Mouse (Mus musculus): ENCODE measurements around the gene Pdlim7. TPM values are rescaled to one million over a fixed set of nuclear protein-coding genes. Genes with fewer than 3 reads are reported as not detected.

Gene Pdlim7
- polyA plus RNA-seq, 1 experiment from 2014 or later, result 147 TPM

GRCm38 (mm10) chr13:55464027-55464884, 49.2 kb downstream of the Pdlim7 start, which contains the start of gene Prr7:
Prr7 (plus strand) TSS chr13:55464267.
- peak; percentile 75 for ATAC-seq
- under 1% methylated on average over 78 of the region's 84 CpGs for WGBS
- H3K4me3 ChIP-seq (replicated peaks; ENCODE audit: low read length), result peak within 1 kb of the TSS; percentile 85
- peaks cover 9% of the 10 kb centered on the region for H3K36me3 ChIP-seq (ENCODE audit: control insufficient read depth, insufficient read depth)
- peak within 1 kb of the TSS; percentile 96 for H3K27ac ChIP-seq (ENCODE audit: low read length)
- no peaks in the 10 kb centered on the region for H3K9me3 ChIP-seq (ENCODE audit: control insufficient read depth, low read length)
- peak within 1 kb of the TSS; percentile 77 for H3K4me2 ChIP-seq (ENCODE audit: low read length)
- no peaks in the 10 kb centered on the region for H3K27me3 ChIP-seq (replicated peaks; ENCODE audit: control insufficient read depth, insufficient read depth, low read length)
- peaks cover 45% of the 10 kb centered on the region for H3K4me1 ChIP-seq (replicated peaks; ENCODE audit: control insufficient read depth, insufficient read depth, low read length)
- peak within 1 kb of the TSS; percentile 90 for H3K9ac ChIP-seq (replicated peaks; ENCODE audit: low read depth, low read length)

- H3K27me3 ChIP-seq (replicated peaks; ENCODE audit: control insufficient read depth, insufficient read depth, low read length), result no peaks in the 10 kb centered on the region
- H3K4me1 ChIP-seq (replicated peaks; ENCODE audit: control insufficient read depth, insufficient read depth, low read length), result peaks cover 38% of the 10 kb centered on the region
- peak overlapping the region; percentile 77 for H3K4me2 ChIP-seq (ENCODE audit: low read length)
- H3K9me3 ChIP-seq (ENCODE audit: control insufficient read depth, low read length), result no peaks in the 10 kb centered on the region
- peak overlapping the region; percentile 96 for H3K27ac ChIP-seq (ENCODE audit: low read length)
- no peak; the same call in 1 of the 2 replicates for ATAC-seq
- 8% methylated on average over 14 of the region's 14 CpGs for WGBS
- peak overlapping the region; percentile 90 for H3K9ac ChIP-seq (replicated peaks; ENCODE audit: low read depth, low read length)
- H3K4me3 ChIP-seq (replicated peaks; ENCODE audit: low read length), result peak overlapping the region; percentile 85
- H3K36me3 ChIP-seq (ENCODE audit: control insufficient read depth, insufficient read depth), result peaks cover 15% of the 10 kb centered on the region
These were observed 50.0 kb downstream of the Pdlim7 start for GRCm38 (mm10) chr13:55463399-55464026.

- peaks cover 35% of the 10 kb centered on the region for H3K4me1 ChIP-seq (replicated peaks; ENCODE audit: control insufficient read depth, insufficient read depth, low read length)
- H3K4me2 ChIP-seq (ENCODE audit: low read length), result no peak overlapping the region
- H3K4me3 ChIP-seq (replicated peaks; ENCODE audit: low read length), result no peak overlapping the region
- WGBS, result 45% methylated on average over 2 of the region's 2 CpGs
- peaks cover 15% of the 10 kb centered on the region for H3K36me3 ChIP-seq (ENCODE audit: control insufficient read depth, insufficient read depth)
- no peaks in the 10 kb centered on the region for H3K27me3 ChIP-seq (replicated peaks; ENCODE audit: control insufficient read depth, insufficient read depth, low read length)
- H3K9me3 ChIP-seq (ENCODE audit: control insufficient read depth, low read length), result no peaks in the 10 kb centered on the region
- no peak overlapping the region for H3K27ac ChIP-seq (ENCODE audit: low read length)
- H3K9ac ChIP-seq (replicated peaks; ENCODE audit: low read depth, low read length), result no peak overlapping the region
- no peak for ATAC-seq
These were observed 50.5 kb downstream of the Pdlim7 start for GRCm38 (mm10) chr13:55462965-55463364.

- Histone ChIP-seq H3K27ac (ENCODE audit: low read length) (no peak overlapping the region), H3K36me3 (ENCODE audit: control insufficient read depth, insufficient read depth) (peaks cover 18% of the 10 kb centered on the region), H3K27me3 (replicated peaks; ENCODE audit: control insufficient read depth, insufficient read depth, low read length) (no peaks in the 10 kb centered on the region), H3K4me1 (replicated peaks; ENCODE audit: control insufficient read depth, insufficient read depth, low read length) (peaks cover 10% of the 10 kb centered on the region), H3K4me3 (replicated peaks; ENCODE audit: low read length) (no peak overlapping the region), H3K4me2 (ENCODE audit: low read length) (no peak overlapping the region), H3K9ac (replicated peaks; ENCODE audit: low read depth, low read length) (no peak overlapping the region), H3K9me3 (ENCODE audit: control insufficient read depth, low read length) (no peaks in the 10 kb centered on the region)
- WGBS, result 92% methylated on average over 16 of the region's 16 CpGs
- no peak for ATAC-seq
These were observed 61.5 kb downstream of the Pdlim7 start for GRCm38 (mm10) chr13:55451785-55452549.

GRCm38 (mm10) chr13:55451296-55451695, 62.2 kb downstream of the Pdlim7 start:
- peaks cover 17% of the 10 kb centered on the region for H3K4me1 ChIP-seq (replicated peaks; ENCODE audit: control insufficient read depth, insufficient read depth, low read length)
- H3K27me3 ChIP-seq (replicated peaks; ENCODE audit: control insufficient read depth, insufficient read depth, low read length), result no peaks in the 10 kb centered on the region
- peaks cover 18% of the 10 kb centered on the region for H3K36me3 ChIP-seq (ENCODE audit: control insufficient read depth, insufficient read depth)
- ATAC-seq, result no peak
- no peak overlapping the region for H3K27ac ChIP-seq (ENCODE audit: low read length)
- no peaks in the 10 kb centered on the region for H3K9me3 ChIP-seq (ENCODE audit: control insufficient read depth, low read length)
- H3K4me2 ChIP-seq (ENCODE audit: low read length), result no peak overlapping the region
- H3K4me3 ChIP-seq (replicated peaks; ENCODE audit: low read length), result no peak overlapping the region
- H3K9ac ChIP-seq (replicated peaks; ENCODE audit: low read depth, low read length), result no peak overlapping the region
- WGBS, result 92% methylated on average over 10 of the region's 10 CpGs

- WGBS, result 86% methylated on average over 11 of the region's 11 CpGs
- Histone ChIP-seq H3K36me3 (ENCODE audit: control insufficient read depth, insufficient read depth) (peaks cover 18% of the 10 kb centered on the region), H3K9ac (replicated peaks; ENCODE audit: low read depth, low read length) (no peak overlapping the region), H3K9me3 (ENCODE audit: control insufficient read depth, low read length) (no peaks in the 10 kb centered on the region), H3K27me3 (replicated peaks; ENCODE audit: control insufficient read depth, insufficient read depth, low read length) (no peaks in the 10 kb centered on the region), H3K4me3 (replicated peaks; ENCODE audit: low read length) (no peak overlapping the region), H3K4me2 (ENCODE audit: low read length) (no peak overlapping the region), H3K27ac (ENCODE audit: low read length) (no peak overlapping the region), H3K4me1 (replicated peaks; ENCODE audit: control insufficient read depth, insufficient read depth, low read length) (peaks cover 23% of the 10 kb centered on the region)
- no peak for ATAC-seq
These were observed 62.9 kb downstream of the Pdlim7 start for GRCm38 (mm10) chr13:55450511-55450980.

- ATAC-seq, result no peak
- H3K27me3 ChIP-seq (replicated peaks; ENCODE audit: control insufficient read depth, insufficient read depth, low read length), result no peaks in the 10 kb centered on the region
- 89% methylated on average over 17 of the region's 17 CpGs for WGBS
- no peak overlapping the region for H3K4me2 ChIP-seq (ENCODE audit: low read length)
- H3K4me1 ChIP-seq (replicated peaks; ENCODE audit: control insufficient read depth, insufficient read depth, low read length), result peaks cover 23% of the 10 kb centered on the region
- H3K9me3 ChIP-seq (ENCODE audit: control insufficient read depth, low read length), result no peaks in the 10 kb centered on the region
- peaks cover 15% of the 10 kb centered on the region for H3K36me3 ChIP-seq (ENCODE audit: control insufficient read depth, insufficient read depth)
- H3K27ac ChIP-seq (ENCODE audit: low read length), result no peak overlapping the region
- no peak overlapping the region for H3K4me3 ChIP-seq (replicated peaks; ENCODE audit: low read length)
- no peak overlapping the region for H3K9ac ChIP-seq (replicated peaks; ENCODE audit: low read depth, low read length)
These were observed 63.6 kb downstream of the Pdlim7 start for GRCm38 (mm10) chr13:55449679-55450441.

GRCm38 (mm10) chr13:55449205-55449604, 64.3 kb downstream of the Pdlim7 start:
- H3K27me3 ChIP-seq (replicated peaks; ENCODE audit: control insufficient read depth, insufficient read depth, low read length), result no peaks in the 10 kb centered on the region
- ATAC-seq, result no peak
- H3K4me2 ChIP-seq (ENCODE audit: low read length), result no peak overlapping the region
- peaks cover 14% of the 10 kb centered on the region for H3K36me3 ChIP-seq (ENCODE audit: control insufficient read depth, insufficient read depth)
- H3K9ac ChIP-seq (replicated peaks; ENCODE audit: low read depth, low read length), result no peak overlapping the region
- whole genome bisulfite sequencing, result 92% methylated on average over 9 of the region's 9 CpGs
- no peaks in the 10 kb centered on the region for H3K9me3 ChIP-seq (ENCODE audit: control insufficient read depth, low read length)
- H3K4me3 ChIP-seq (replicated peaks; ENCODE audit: low read length), result no peak overlapping the region
- no peak overlapping the region for H3K27ac ChIP-seq (ENCODE audit: low read length)
- peaks cover 23% of the 10 kb centered on the region for H3K4me1 ChIP-seq (replicated peaks; ENCODE audit: control insufficient read depth, insufficient read depth, low read length)
